Mouse (Mus musculus): ENCODE data around the gene Nfs1. TPM values are rescaled to one million over a fixed set of nuclear protein-coding genes. Genes with fewer than 3 reads are reported as not detected.

The Nfs1 gene
- total RNA-seq, 2 experiments from 2014 or later, result 53.6 to 65.4 TPM

DNA sequence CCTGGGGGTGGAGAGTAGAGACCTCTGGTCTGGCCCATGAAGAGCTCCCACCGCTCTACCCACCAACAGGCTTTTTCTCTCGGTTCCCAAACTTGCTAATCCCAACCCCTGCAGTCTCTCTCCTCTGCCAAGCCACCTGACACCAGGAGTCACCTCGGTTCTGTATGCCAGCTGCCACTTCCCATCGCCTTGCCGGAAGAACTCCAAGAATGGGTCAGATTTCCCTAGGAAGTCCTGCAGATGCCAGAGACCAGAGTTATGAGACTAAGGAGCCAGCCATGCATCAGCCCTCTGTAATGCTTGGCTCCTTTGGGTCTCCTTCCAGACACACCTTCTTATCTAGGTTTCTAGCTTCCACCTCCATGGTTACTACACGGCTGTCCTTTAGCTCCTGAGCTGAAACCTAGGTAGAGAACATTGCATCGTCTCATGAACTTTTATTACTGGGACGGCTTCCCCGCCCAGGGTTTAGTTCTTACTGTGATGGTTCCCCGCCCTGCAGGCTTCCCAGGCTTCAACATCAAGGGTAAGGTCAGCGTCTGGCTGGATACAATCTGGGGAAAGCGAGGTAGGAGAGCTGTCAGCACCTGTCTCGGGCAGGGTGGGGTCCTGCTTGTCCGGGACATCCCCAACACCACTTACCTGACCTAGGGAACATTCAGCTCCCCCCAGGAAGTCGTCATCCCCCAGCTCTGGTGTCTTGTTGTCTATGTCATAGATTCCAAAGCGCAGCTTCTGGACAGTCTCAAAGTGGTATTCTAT lies 65.4 kb downstream of the Nfs1 start:
- intact Hi-C loops (cut with DNase I; ENCODE audit: low total_unique reads), result no loop called here

DNA sequence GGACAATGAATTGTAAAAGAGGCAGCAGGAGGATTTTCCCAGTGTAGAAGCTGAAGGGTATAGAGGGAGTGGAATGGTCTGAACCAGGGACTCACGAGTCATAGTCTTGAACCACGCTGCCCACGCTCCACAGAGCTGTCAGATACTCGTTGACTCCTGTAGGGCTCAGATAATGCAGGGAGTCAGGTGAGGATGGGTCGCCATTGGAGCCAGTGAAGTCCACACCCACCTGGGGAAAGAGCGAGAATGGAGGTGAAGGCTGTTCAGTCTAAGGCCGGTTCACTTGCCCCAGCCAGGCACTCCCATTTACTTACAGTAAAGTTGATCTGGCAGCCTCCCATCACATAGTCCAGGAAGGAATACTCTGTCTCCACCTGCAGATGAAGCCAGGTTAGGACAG lies 66.5 kb downstream of the Nfs1 start:
- intact Hi-C loops (cut with DNase I; ENCODE audit: low total_unique reads), result no loop called here
- DNase-seq, result no peak

More for the DNA sequence above, 65.4 kb downstream of the Nfs1 start:
- no peak for DNase-seq

DNA sequence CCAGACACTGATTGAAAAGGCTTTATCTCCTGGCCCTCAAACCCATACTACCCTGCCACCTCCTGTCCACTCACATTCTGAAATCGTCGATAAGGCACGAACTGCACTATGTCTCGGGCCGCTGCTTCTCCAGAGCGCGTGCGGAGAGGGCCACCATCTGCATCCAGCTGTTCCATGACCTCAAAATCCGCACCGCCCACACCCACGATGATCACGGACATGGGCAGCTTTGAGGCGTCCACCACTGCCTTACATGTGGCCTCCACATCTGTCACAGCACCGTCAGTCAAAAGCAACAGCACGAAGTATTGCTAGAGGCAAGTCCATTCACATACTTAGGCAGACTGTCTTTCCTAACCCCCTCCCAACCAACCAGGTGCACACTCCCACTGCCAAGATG lies 70.3 kb downstream of the Nfs1 start:
- DNase-seq, result no peak
- intact Hi-C loops (cut with DNase I; ENCODE audit: low total_unique reads), result no loop called here

Other genes with a start within 250 kb of the Nfs1 start
- gene Uqcc1, start 213.9 kb downstream of the Nfs1 start, total RNA-seq (2021), result 100 to 1,000 TPM; 106 to 129 TPM
- gene Gm15557, start 203.5 kb downstream of the Nfs1 start, total RNA-seq (2021), result not detected
- not detected for gene Gdf5, start 198.8 kb downstream of the Nfs1 start, total RNA-seq (2021)
- 1 to 10 TPM; 5.5 to 5.6 TPM for gene Cep250, start 187.7 kb downstream of the Nfs1 start, total RNA-seq (2021)
- under 1 TPM; 0.29 to 0.31 TPM for gene 6430550D23Rik, start 136.2 kb downstream of the Nfs1 start, total RNA-seq (2021)
- gene Ergic3, start 136.1 kb downstream of the Nfs1 start, total RNA-seq (2021), result 10 to 100 TPM; 58.2 to 60.4 TPM
- not detected for gene Fer1l4, start 91.2 kb downstream of the Nfs1 start, total RNA-seq (2021)
- gene Spag4, start 79.0 kb downstream of the Nfs1 start, total RNA-seq (2021), result under 1 TPM; 0.57 to 0.86 TPM
- gene Cpne1, start 32.2 kb downstream of the Nfs1 start, total RNA-seq (2021), result 10 to 100 TPM; 11.3 to 16.0 TPM
- gene Rbm12, start 32.2 kb downstream of the Nfs1 start, total RNA-seq (2021), result 1 to 10 TPM; 8.2 to 8.3 TPM
- 1 to 10 TPM; 4.4 to 9.5 TPM for gene Gm28036, start 17.1 kb downstream of the Nfs1 start, total RNA-seq (2021)
- 100 to 1,000 TPM; 216 to 217 TPM for gene Romo1, start 147 bp downstream of the Nfs1 start, total RNA-seq (2021)
- 100 to 1,000 TPM in 1 of 2 experiments, 10 to 100 TPM in 1; 99.7 to 123 TPM for gene Rbm39, start 36.1 kb upstream of the Nfs1 start, total RNA-seq (2021)
- gene Phf20, start 52.3 kb upstream of the Nfs1 start, total RNA-seq (2021), result 10 to 100 TPM; 17.1 to 22.1 TPM
- gene Cnbd2, start 168.1 kb upstream of the Nfs1 start, total RNA-seq (2021), result 1 to 10 TPM; 1.4 to 2.1 TPM
- gene Scand1, start 168.5 kb upstream of the Nfs1 start, total RNA-seq (2021), result 10 to 100 TPM; 61.1 to 65.0 TPM